Mouse (Mus musculus) heart, embryonic 11.5 days (tissue): ENCODE data around the gene Ccser1. TPM values are rescaled to one million over a fixed set of nuclear protein-coding genes. Genes with fewer than 3 reads are reported as not detected.
"Not testable (repeated sequence)": the region's sequence is repeated elsewhere in the genome, so short reads cannot be mapped to it uniquely, and the experiment has no call there.

Experiments
- ATAC-seq: fragments of 200-750 bp; cut with Nextera tagmentation; replicated peaks from 2 replicates; pipeline ENCODE4 v1.8.0; 2017; ENCODE audit warnings: moderate library complexity; ENCODE audit not compliant: insufficient number of reproducible peaks, low FRiP score, low TSS enrichment
- H3K27ac ChIP-seq: fragments of 300-500 bp; sonication (generic); 2 replicates; pipeline ENCODE4 v1.5.1; 2014; ENCODE audit warnings: mild to moderate bottlenecking, low read depth, low read length
- H3K27me3 ChIP-seq: fragments of 300-500 bp; sonication (generic); 2 replicates; pipeline ENCODE4 v1.6.1; 2014; ENCODE audit warnings: mild to moderate bottlenecking, low read length, mixed read lengths; ENCODE audit not compliant: control insufficient read depth, insufficient read depth
- H3K36me3 ChIP-seq: fragments of 300-500 bp; sonication (generic); 2 replicates; pipeline ENCODE4 v1.6.1; 2014; ENCODE audit warnings: mild to moderate bottlenecking, low read length, moderate library complexity, mixed read lengths; ENCODE audit not compliant: control insufficient read depth, insufficient read depth
- H3K4me1 ChIP-seq: fragments of 300-500 bp; sonication (generic); 2 replicates; pipeline ENCODE4 v1.6.1; 2014; ENCODE audit warnings: low read length; ENCODE audit not compliant: control insufficient read depth, insufficient read depth
- H3K4me2 ChIP-seq: fragments of 300-500 bp; sonication (generic); 2 replicates; pipeline ENCODE4 v1.6.1; 2014; ENCODE audit warnings: mild to moderate bottlenecking, moderate library complexity
- H3K4me3 ChIP-seq: fragments of 300-500 bp; sonication (generic); 2 replicates; pipeline ENCODE4 v1.5.1; 2014; ENCODE audit warnings: low read depth, low read length
- H3K9ac ChIP-seq: fragments of 300-500 bp; sonication (generic); 2 replicates; pipeline ENCODE4 v1.6.1; 2014; ENCODE audit warnings: mild to moderate bottlenecking, low read depth, low read length, moderate library complexity
- H3K9me3 ChIP-seq: fragments of 300-500 bp; sonication (generic); replicated peaks from 2 replicates; pipeline ENCODE4 v1.6.1; 2016; ENCODE audit warnings: low read length; ENCODE audit not compliant: control insufficient read depth
- WGBS: fragments of 180-500 bp; shearing (Covaris S2); extraction: QIAGEN DNeasy Blood & Tissue Kit; methylation state at CpG from one replicate; pipeline ENCODE4 v1.1.7; 2014; ENCODE audit not compliant: insufficient replicate concordance; 5-methylcytosine and 5-hydroxymethylcytosine counted together
- polyA plus RNA-seq: library from polyadenylated mRNA; unstranded; fragments of >200 nt; fragmentation: Nextera tagmentation; extraction: Ambion mirVana; gene quantifications from 2 replicates; pipeline ENCODE4 v1.2.1, GENCODE M21; 2014

Ccser1 gene
- polyA plus RNA-seq, 1 experiment from 2014 or later: 1.6 TPM

DNA sequence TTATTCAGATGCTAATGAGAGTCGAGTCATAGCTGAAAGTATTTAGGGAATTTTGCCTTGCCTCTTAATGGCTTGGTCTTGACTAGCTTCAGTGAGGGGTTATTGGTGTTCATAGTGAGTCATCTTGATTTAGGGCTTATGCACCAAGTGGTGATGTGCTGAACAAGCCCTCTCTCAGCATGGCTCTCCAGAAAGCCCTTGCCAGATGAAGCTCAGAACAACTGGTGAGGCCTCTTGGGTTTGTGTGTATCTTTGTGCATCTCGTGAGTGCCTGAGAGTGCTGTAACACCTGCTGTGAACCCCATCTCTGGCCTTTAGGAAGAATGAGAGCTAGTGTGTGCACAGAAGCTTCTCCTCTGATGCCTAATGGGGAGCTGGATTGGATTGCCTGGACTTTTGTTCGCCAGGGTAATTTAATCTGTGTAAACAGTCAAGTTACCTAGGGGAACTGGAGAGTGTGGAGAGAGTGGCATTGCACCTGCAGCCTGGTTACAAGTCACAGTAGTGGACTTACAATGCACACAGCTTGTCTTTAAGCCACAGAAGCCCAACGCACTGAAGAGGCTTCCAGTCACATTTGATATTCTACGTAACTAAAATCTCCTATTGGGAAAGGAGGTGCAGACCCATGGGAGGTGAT is 53.5 kb downstream of the Ccser1 start:
- no peaks in the 10 kb centered on the region for H3K9me3 ChIP-seq
- H3K4me1 ChIP-seq: no peaks in the 10 kb centered on the region
- no peaks in the 10 kb centered on the region for H3K27me3 ChIP-seq
- ATAC-seq: no peak
- no peak overlapping the region for H3K27ac ChIP-seq
- H3K4me2 ChIP-seq: no peak overlapping the region
- H3K4me3 ChIP-seq: no peak overlapping the region
- H3K36me3 ChIP-seq: no peaks in the 10 kb centered on the region
- H3K9ac ChIP-seq: no peak overlapping the region
- WGBS: 58% methylated on average over 5 of the region's 5 CpGs

- no peaks in the 10 kb centered on the region for H3K9me3 ChIP-seq
- no peak overlapping the region for H3K4me3 ChIP-seq
- no peak for ATAC-seq
- H3K9ac ChIP-seq: no peak overlapping the region
- WGBS: 67% methylated on average over 2 of the region's 2 CpGs
- no peaks in the 10 kb centered on the region for H3K36me3 ChIP-seq
- H3K27me3 ChIP-seq: no peaks in the 10 kb centered on the region
- H3K4me1 ChIP-seq: no peaks in the 10 kb centered on the region
- H3K4me2 ChIP-seq: no peak overlapping the region
- no peak overlapping the region for H3K27ac ChIP-seq
Measured at GRCm38 (mm10) chr6:61240618-61241017, 60.5 kb downstream of the Ccser1 start.

GRCm38 (mm10) chr6:61242556-61242955 is 62.4 kb downstream of the Ccser1 start:
- H3K4me2 ChIP-seq: no peak overlapping the region
- no peaks in the 10 kb centered on the region for H3K27me3 ChIP-seq
- H3K36me3 ChIP-seq: no peaks in the 10 kb centered on the region
- H3K4me1 ChIP-seq: no peaks in the 10 kb centered on the region
- H3K9ac ChIP-seq: no peak overlapping the region
- no peak overlapping the region for H3K27ac ChIP-seq
- WGBS: 77% methylated on average over 3 of the region's 3 CpGs
- no peaks in the 10 kb centered on the region for H3K9me3 ChIP-seq
- no peak overlapping the region for H3K4me3 ChIP-seq
- ATAC-seq: no peak

GRCm38 (mm10) chr6:61246523-61246922 is 66.4 kb downstream of the Ccser1 start:
- Histone ChIP-seq H3K27ac (no peak overlapping the region), H3K4me2 (no peak overlapping the region), H3K36me3 (no peaks in the 10 kb centered on the region), H3K9me3 (no peaks in the 10 kb centered on the region), H3K27me3 (no peaks in the 10 kb centered on the region), H3K4me3 (no peak overlapping the region), H3K9ac (no peak overlapping the region), H3K4me1 (no peaks in the 10 kb centered on the region)
- WGBS: 68% methylated on average over 4 of the region's 4 CpGs
- ATAC-seq: no peak

- Histone ChIP-seq H3K9me3 (no peaks in the 10 kb centered on the region), H3K27ac (no peak overlapping the region), H3K4me3 (no peak overlapping the region), H3K36me3 (no peaks in the 10 kb centered on the region), H3K4me1 (no peaks in the 10 kb centered on the region), H3K9ac (no peak overlapping the region), H3K4me2 (no peak overlapping the region), H3K27me3 (no peaks in the 10 kb centered on the region)
- ATAC-seq: no peak
- 79% methylated on average over 4 of the region's 4 CpGs for WGBS
Measured at GRCm38 (mm10) chr6:61247842-61248472, 67.8 kb downstream of the Ccser1 start.

GRCm38 (mm10) chr6:61248700-61249099 is 68.6 kb downstream of the Ccser1 start:
- Histone ChIP-seq H3K9me3 (no peaks in the 10 kb centered on the region), H3K36me3 (no peaks in the 10 kb centered on the region), H3K9ac (no peak overlapping the region), H3K4me3 (no peak overlapping the region), H3K27me3 (no peaks in the 10 kb centered on the region), H3K4me1 (no peaks in the 10 kb centered on the region), H3K27ac (no peak overlapping the region), H3K4me2 (no peak overlapping the region)
- ATAC-seq: no peak
- 73% methylated on average over 2 of the region's 2 CpGs for WGBS

DNA sequence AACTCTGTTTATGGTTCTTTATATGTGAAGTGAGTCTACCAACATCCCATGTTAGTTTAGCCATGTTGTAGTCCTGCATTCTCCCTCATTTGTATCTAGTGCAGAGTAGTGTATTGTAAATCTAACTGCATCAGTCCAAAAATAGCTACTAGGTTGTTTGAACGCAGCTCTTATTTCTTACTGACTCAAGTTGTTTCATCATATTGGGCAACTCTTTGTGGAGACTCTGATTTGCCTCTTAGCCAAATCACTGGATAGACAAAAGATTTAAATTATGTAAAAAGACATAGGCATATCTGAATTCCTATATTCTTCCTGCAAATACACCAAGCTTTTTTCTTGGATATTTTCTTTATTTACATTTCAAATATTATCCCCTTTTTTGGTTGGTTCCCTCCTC is 71.1 kb downstream of the Ccser1 start:
- 68% methylated on average over 1 of the region's 1 CpGs for WGBS
- Histone ChIP-seq H3K4me2 (no peak overlapping the region), H3K36me3 (no peaks in the 10 kb centered on the region), H3K27me3 (no peaks in the 10 kb centered on the region), H3K27ac (no peak overlapping the region), H3K9me3 (no peaks in the 10 kb centered on the region), H3K4me3 (no peak overlapping the region), H3K9ac (no peak overlapping the region), H3K4me1 (no peaks in the 10 kb centered on the region)
- no peak for ATAC-seq

DNA sequence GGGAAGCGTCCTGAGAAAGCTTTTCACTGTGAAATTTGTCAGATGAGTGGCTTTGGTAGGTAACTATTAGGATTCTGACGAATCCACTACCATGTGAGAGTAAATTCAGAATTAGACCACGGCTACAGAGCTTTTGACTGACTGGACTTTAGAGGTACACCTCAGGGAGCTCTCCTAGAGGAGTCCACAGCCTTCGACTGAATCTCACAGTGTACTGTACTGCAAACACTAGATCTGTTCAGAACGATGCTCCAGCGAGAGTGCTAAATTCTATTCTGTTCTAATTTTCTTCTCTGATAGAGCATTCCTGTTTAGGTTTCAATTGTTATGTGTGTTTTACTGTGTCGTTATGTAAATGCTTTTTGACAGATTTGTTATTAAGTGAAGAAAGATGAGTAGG is 72.8 kb downstream of the Ccser1 start:
- WGBS: 76% methylated on average over 7 of the region's 7 CpGs

GRCm38 (mm10) chr6:61255874-61256273 is 75.8 kb downstream of the Ccser1 start:
- H3K36me3 ChIP-seq, H3K27me3 ChIP-seq, H3K4me1 ChIP-seq, ATAC-seq, H3K9ac ChIP-seq, H3K9me3 ChIP-seq, H3K27ac ChIP-seq, H3K4me3 ChIP-seq, H3K4me2 ChIP-seq: not testable (repeated sequence)
- WGBS: no CpG with 5 or more reads among the region's 1 CpGs

More for the DNA sequence above, 72.8 kb downstream of the Ccser1 start:
- no peaks in the 10 kb centered on the region for H3K36me3 ChIP-seq
- no peak for ATAC-seq
- no peaks in the 10 kb centered on the region for H3K9me3 ChIP-seq
- no peak overlapping the region for H3K4me2 ChIP-seq
- H3K4me3 ChIP-seq: no peak overlapping the region
- no peaks in the 10 kb centered on the region for H3K27me3 ChIP-seq
- no peak overlapping the region for H3K27ac ChIP-seq
- no peak overlapping the region for H3K9ac ChIP-seq
- H3K4me1 ChIP-seq: no peaks in the 10 kb centered on the region
